Mouse (Mus musculus) erythroblast, embryonic 14.5 days (primary cell): ENCODE data around the gene Slc22a15.

Experiments
- GATA1 ChIP-seq: IDR thresholded peaks from 2 replicates; pipeline ENCODE4 v1.6.1; 2012; ENCODE audit warnings: low read length, inconsistent platforms, mixed read lengths
- TAL1 ChIP-seq: IDR thresholded peaks from 3 replicates; pipeline ENCODE4 v1.6.1; 2012; ENCODE audit warnings: low read length, inconsistent platforms, mixed read lengths

DNA sequence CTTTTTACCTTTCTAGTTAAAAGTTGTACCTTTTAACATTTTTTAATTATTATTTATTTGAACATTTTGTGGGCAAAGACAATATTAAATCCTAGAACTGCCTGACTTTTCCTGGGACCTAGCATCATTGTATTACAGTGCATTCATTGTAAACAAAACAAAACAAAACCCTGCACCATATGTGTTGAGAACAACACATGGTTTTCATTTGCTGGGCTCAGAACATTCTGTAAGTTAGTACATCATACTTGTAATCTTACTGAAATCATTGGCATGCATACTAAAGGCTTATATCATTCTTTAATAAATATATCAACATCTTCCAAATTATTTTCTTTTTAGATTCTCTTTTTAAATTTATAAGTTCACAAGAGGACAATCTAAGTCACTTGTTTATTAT, 2.4 kb upstream of the Slc22a15 start:
- no peak for TF ChIP-seq GATA1
- no peak for TF ChIP-seq TAL1
